Mouse (Mus musculus) embryo, embryonic 9.5 days (tissue): ENCODE measurements around the gene Tdrkh.

Experiments
- DNase-seq: peaks from one replicate; pipeline ENCODE4 v3.0.0-alpha.2; 2017; ENCODE audit errors: extremely low spot score

Tdrkh gene

DNA sequence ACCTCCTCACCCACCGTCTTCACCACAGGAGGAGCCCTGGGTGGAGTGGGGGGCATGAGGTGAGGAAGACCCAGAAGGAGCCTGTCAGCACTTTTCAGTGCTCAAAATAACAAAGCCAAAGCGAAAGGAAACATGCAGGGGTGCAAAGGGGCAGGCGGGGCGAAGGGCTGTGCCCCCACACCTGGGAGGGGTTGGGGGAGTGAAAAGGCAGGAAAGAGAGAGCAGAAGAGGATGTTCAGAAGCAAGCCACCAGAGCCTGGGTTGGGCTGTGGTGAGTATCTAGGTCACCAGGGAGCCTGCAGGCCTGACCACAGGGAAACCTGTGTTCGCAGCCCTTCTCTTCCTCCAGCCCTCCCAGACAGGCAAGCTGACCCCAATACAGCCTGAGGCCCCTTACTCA is 25.0 kb upstream of the Tdrkh start:
- DNase-seq: no peak

- no peak for DNase-seq
These were observed 23.7 kb upstream of the Tdrkh start for GRCm38 (mm10) chr3:94389420-94389819.

- no peak for DNase-seq
These were observed 22.1 kb upstream of the Tdrkh start for GRCm38 (mm10) chr3:94391001-94391400.

- no peak for DNase-seq
These were observed 20.9 kb upstream of the Tdrkh start for GRCm38 (mm10) chr3:94392128-94392527.

DNA sequence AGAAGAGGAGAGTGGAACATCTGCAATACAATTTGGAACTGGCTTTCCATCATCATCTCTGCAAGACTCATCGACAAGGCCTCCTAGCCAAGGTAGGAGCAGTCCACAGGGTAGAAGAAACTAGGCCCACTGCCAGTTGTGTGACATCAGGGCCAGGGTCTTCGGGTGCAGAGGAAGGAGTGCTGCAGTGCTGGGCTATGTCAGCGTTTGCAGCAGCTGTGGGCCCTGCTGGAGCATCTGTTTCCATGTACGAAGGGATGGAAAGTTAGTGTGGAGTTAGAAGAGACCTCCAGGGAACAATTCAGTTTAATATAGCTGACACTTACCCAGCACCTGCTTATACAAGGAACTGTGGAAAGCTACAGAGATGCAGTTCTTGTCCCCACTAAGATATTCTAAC is 20.0 kb upstream of the Tdrkh start:
- DNase-seq: no peak

DNA sequence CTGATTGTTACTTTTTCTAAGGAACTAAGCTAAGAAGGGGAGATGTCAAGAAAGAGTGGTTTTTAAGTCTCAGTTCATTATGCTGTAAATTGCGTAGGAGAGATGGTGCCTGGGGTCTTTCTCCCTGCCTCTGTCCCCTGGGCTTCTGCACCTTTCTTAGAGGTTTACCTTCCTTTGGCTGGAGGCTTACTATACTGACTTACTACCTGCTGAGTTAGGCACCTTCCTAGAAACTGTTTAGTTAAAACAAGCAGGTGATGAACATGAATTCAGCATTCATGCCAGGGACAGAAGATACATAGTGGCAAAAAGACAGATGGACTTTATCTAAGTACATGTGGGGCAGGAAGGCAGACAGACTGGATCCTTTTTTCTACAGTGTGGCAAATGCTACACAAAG is 16.7 kb upstream of the Tdrkh start:
- no peak for DNase-seq

DNA sequence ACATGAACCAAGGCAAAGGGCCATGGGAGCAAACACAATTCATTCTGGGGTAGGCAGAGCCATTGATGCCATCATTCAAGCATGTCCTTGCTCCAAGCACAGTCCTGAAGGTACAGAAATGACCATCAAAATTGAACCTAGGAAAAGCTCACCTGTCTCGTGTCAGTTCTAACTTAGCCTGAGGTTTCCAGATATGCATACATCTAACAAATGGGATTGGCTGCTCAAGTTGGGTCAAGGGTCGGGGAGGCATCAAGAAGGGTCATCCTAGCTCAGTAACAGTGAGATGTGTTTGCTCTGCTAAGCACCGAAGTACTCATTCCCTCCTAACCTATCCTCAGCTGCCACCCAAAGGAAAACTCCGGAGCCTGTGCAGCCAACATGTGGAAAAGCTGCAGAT is 16.2 kb upstream of the Tdrkh start:
- no peak for DNase-seq

DNA sequence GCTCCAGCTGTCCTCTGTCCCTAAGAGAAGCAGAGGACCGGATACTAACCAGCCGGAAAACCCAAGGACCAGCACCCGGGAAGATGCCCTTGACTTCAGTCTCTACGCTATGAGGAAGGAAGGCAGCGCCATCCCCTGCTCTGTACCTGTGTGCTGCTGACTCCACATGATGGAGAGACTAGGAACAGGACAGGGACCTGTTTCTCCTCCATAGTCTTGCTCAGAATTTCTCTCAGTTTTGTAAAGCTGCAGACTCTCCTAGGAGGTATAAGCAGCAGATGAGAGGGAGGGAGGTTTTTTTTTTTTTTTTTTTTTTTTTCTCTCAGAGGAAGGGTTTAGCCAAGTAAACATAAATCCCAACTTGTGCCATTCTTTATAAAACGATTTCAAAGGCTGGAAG is 14.9 kb upstream of the Tdrkh start, which contains the start of gene Lingo4:
TSS of gene Lingo4 (plus strand) at position 301 of the 400 bp plus-strand sequence.
- DNase-seq: no peak

DNA sequence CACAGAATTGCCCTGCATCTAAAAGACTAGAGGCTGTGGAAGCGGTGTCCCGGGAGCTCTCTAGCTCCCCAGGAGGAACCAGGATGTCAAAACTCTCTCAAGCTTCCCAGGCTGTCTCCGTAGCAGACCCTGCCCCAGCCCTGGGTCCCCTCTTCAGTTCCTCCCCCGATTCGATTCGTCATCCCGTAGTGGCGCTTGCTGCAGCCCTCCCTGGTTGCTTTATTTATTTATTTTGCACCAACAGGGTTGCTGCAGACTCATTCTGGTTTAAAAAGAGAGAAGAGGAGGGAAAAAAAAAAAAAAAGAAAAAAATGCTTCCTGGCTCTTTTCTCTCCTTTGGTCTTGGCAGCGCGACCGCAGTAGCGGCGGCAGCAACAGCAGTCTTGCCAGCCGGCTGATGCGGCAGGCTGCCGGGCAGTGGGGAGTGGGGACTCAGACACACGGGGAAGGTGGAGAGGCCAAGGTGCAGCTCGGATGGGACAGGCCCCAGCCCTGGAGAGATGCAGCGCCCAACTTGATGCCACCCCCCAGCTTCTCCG is 14.1 kb upstream of the Tdrkh start:
- peak; percentile 50 for DNase-seq

DNA sequence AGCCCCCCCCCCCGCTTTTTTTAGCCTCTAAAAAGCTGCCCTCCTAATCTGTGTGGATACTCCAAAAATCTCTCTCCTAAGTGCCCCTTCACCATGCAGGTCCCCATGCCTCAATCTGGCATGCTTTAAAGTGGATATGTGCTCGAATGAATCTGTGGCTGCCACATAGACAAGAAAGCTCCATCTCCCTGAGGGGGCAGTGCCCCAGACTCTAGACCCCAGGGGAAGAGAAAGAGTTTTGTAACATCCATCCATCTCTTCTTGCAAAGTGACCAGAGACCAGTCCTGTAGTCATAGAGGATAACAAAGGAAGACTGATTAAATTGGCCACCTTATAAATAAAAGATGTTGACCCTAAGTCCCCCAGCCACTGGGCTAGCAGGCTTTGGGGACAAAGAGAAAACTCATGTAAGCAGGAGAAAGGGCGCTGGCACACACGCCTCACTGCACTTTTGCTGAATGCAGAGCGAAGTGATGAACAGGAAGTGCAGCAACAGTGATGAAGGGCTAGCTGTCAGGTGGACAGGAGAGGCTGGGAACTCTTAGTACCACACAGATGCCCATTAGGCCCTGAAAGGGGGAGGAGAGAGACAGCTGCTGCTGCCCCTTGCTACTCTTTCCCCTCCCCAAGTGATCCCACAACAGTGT is 13.3 kb upstream of the Tdrkh start:
- no peak for DNase-seq

- DNase-seq: no peak
These were observed 10.6 kb upstream of the Tdrkh start for GRCm38 (mm10) chr3:94402451-94402850.

GRCm38 (mm10) chr3:94404366-94405054 is 8.6 kb upstream of the Tdrkh start:
- DNase-seq: no peak

GRCm38 (mm10) chr3:94405561-94405960 is 7.5 kb upstream of the Tdrkh start:
- no peak for DNase-seq

DNA sequence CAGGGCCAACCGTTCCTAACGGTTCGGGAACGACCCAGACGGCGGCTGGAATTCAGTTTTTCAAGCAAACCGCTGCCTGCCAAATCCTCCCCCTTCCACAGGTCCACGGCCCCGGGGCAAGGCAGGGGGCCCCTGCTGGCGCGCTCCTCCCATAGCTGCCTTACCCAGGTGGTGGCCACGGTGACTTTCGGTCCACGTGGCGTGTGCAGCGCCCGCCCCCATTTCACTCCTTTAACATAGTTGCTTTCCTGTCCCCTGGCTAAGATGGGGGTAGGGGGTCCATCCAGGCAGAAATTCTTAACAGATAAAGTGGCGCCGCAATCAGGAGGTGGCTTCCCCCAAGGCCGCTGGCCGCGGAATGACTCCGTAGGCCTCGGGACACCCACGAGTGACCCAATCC is 543 bp upstream of the Tdrkh start:
- DNase-seq: no peak

- no peak for DNase-seq
These were observed 17.9 kb downstream of the Tdrkh start for GRCm38 (mm10) chr3:94430980-94431379.

DNA sequence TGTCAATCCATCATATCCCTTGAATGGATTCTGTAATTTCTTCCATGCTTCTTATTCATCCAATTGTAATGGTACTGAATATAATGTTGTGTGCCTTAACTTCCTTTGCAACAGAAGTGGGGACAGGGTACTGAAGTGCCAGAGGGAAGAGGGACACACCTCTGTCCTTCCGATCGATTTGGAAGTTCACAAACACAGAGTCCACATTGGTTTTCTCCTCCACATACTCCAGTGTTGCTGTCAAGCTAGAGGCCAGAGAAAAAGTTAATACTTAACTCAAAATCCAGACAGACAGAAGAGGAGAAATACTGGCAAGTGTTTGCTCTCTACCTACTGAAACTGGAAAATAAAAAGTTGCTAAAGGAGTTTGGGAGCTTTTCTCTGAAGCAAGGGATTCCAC is 21.2 kb downstream of the Tdrkh start:
- DNase-seq: no peak

- DNase-seq: no peak
These were observed 23.3 kb downstream of the Tdrkh start for GRCm38 (mm10) chr3:94436420-94436819.

GRCm38 (mm10) chr3:94441182-94441581 is 28.1 kb downstream of the Tdrkh start:
- DNase-seq: no peak

- DNase-seq: peak; percentile 96
These were observed 30.0 kb downstream of the Tdrkh start, which contains the start of gene Mrpl9 for GRCm38 (mm10) chr3:94442951-94443596. Mrpl9 (plus strand) TSS chr3:94443318.

DNA sequence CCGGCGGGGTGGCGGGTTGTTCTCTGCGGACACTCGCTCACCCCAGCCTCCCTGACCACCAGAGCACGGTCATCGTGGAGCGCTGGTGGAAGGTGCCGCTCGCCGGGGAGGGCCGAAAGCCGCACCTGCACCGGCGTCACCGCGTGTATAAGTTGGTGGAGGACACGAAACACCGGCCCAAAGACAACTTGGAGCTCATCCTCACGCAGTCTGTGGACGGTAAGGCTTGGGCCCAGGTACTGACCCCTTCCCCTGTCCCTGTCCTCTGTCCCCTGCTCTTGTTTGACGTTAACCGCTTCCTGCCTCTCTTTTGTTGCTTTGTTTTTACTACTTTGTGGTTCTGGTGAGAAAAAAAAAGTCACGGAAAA is 30.5 kb downstream of the Tdrkh start, which contains the start of gene Oaz3:
TSS of gene Oaz3 (minus strand) at position 319 of the 368 bp plus-strand sequence.
- no peak for DNase-seq

GRCm38 (mm10) chr3:94449377-94449776 is 36.3 kb downstream of the Tdrkh start:
- no peak for DNase-seq

DNA sequence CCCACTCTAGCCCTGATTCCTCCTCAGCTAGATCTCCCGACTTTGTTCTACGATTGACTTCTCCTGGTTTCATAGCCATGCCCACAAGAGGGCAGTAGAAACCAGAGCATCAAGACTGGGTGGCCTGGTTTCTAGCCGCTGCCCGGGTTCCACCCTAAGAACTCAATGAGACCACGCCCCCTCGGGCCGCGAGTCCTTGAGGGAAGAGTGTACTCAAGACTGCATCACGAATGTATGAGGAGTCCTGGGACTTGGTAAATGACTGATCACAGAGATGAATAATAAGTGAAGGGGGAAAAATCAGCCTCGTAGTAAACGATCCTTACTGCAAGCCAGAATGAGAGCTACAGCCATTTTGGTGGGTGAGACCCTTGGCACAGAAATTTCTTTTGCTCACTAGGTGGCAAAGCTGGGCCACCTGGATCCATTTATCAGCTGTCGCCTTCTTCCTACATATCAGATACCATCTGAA is 43.5 kb downstream of the Tdrkh start:
- peak; percentile 85 for DNase-seq

GRCm38 (mm10) chr3:94457055-94457454 is 44.0 kb downstream of the Tdrkh start:
- no peak for DNase-seq
